Comparison of ENCODE assay signal across 21 mouse cellular contexts in the genomic region with DNA sequence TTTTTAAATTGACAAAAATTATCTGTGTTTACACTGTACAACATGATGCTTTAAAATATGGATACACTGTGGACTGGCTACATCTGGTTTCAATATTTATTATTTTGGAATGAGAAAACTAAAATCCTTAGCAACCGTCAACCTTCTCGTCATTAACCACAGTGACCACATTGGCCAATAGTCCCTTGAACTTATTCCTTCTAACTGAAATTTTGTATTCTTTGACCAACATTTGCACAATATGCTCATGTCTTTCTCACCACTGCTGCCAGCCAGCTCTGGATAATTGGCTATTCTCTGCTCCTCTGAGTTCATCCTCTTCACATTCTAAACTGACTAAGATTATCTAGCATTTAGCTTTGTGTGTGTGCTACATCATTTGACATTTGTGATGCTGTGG.
A peak's percentile ranks its signal among the peaks of the same experiment; 100 is the strongest.
DNase-seq lines count a peak whose midpoint lies in the region; ATAC-seq and TF ChIP-seq lines count a peak whose summit lies in the region.
"Had no signal": no experiment of that assay in that cellular context is flagged by ENCODE, and none has a peak within 500 bp of the region (broad histone marks: within the 10 kb centered on the region; RNA-seq: fewer than 3 reads in every experiment).

No protein-coding gene starts in this region.

- peaks cover 39% of the 10 kb centered on the region for H3K79me3 ChIP-seq in C2C12 (ENCODE audit: low read depth)

- intact Hi-C loops in left cerebral cortex, postnatal 4 days (cut with DNase I), result no loop called here

- H3K27me3 ChIP-seq in C2C12 (ENCODE audit: control insufficient read depth, insufficient read depth, insufficient read length), result no peaks in the 10 kb centered on the region
- H3K27me3 ChIP-seq: embryonic facial prominence, embryonic 13.5 days; forebrain, embryonic 13.5 days; heart, embryonic 12.5 days; Patski had no signal

- no peak overlapping the region for H3ac ChIP-seq in C2C12 (ENCODE audit: control insufficient read depth, insufficient read length, low read depth)

- no peaks in the 10 kb centered on the region for H3K36me3 ChIP-seq in C2C12 (ENCODE audit: control insufficient read depth, insufficient read depth)

- no peak for TF ChIP-seq CTCF in C2C12 (IDR thresholded peaks at IDR 0.05; ENCODE audit: control insufficient read depth, insufficient read depth, insufficient read length)

- no peak overlapping the region for H3K4me3 ChIP-seq in C2C12 (ENCODE audit: insufficient read depth, poor library complexity, severe bottlenecking)
- H3K4me3 ChIP-seq: embryonic facial prominence, embryonic 13.5 days; forebrain, embryonic 13.5 days; heart, embryonic 12.5 days had no signal

- H3K79me2 ChIP-seq in C2C12 (ENCODE audit: control insufficient read depth, insufficient read depth), result peaks cover 82% of the 10 kb centered on the region

- ATAC-seq in granulocyte monocyte progenitor cell, adult 5-6 weeks (replicated peaks; ENCODE audit: poor library complexity, severe bottlenecking), result peak; percentile 71
- ATAC-seq in monocyte, adult 5-6 weeks (replicated peaks; ENCODE audit: insufficient number of reproducible peaks, low FRiP score, low TSS enrichment, poor library complexity, severe bottlenecking), result 0 out of 2 replicates have a peak, but pooled peaks have one; percentile 42
- ATAC-seq: activated CD4-positive, CD25-positive, alpha-beta regulatory T cell, adult 4 months; forebrain, embryonic 13.5 days; forebrain, postnatal 0 days; hindbrain, embryonic 16.5 days; inflammation-experienced regulatory T-cells, adult 6 months; Patski had no signal

- peak; percentile 74 for DNase-seq in 3T3-L1 (ENCODE audit: low read depth, low spot score)
- no peak for DNase-seq in urinary bladder, postnatal 25 days (ENCODE audit: low spot score)
- DNase-seq in MN1 (ENCODE audit: low spot score), result no peak
- no peak for DNase-seq in left cerebral cortex, postnatal 4 days
- DNase-seq: adrenal gland, adult 2 months; adrenal gland, postnatal 36 days; B cell, adult 2 months; cerebellum, adult 2 months; cerebellum, postnatal 14 days; forebrain, postnatal 0 days; gastrocnemius, postnatal 14 days had no signal

TF ChIP-seq in C2C12, 6 proteins besides CTCF, POLR2A, EP300 and RAD21:
- TF ChIP-seq MYOD1 (IDR thresholded peaks at IDR 0.05; ENCODE audit: control insufficient read depth, insufficient read length, low read depth), result no peak
- no peak for TF ChIP-seq MYOG (IDR thresholded peaks at IDR 0.05; ENCODE audit: control insufficient read depth, extremely low read depth, insufficient read length)
- peak; percentile 74 for TF ChIP-seq CEBPB (IDR thresholded peaks at IDR 0.05; ENCODE audit: low read depth)
- no peak for TF ChIP-seq MAX (IDR thresholded peaks at IDR 0.05)
- no peak for TF ChIP-seq FOSL1 (IDR thresholded peaks at IDR 0.05; ENCODE audit: insufficient read depth, low read length, poor library complexity, severe bottlenecking)
